Mouse (Mus musculus) midbrain, embryonic 16.5 days (tissue): ENCODE measurements around the gene Ppm1m. TPM values are rescaled to one million over a fixed set of nuclear protein-coding genes. Genes with fewer than 3 reads are reported as not detected.

Source experiments
- ATAC-seq: fragments of 200-750 bp; cut with Nextera tagmentation; 2 replicates; pipeline ENCODE4 v1.8.0; 2017; ENCODE audit warnings: moderate TSS enrichment
- H3K27ac ChIP-seq: fragments of 300-500 bp; sonication (generic); 2 replicates; pipeline ENCODE4 v1.5.1; 2014; ENCODE audit warnings: mild to moderate bottlenecking, low read length, mixed read lengths
- H3K27me3 ChIP-seq: fragments of 300-500 bp; sonication (generic); 2 replicates; pipeline ENCODE4 v1.6.1; 2014; ENCODE audit warnings: low read depth, low read length, mixed read lengths; ENCODE audit not compliant: control insufficient read depth, insufficient read depth
- H3K36me3 ChIP-seq: fragments of 300-500 bp; sonication (generic); 2 replicates; pipeline ENCODE4 v1.6.1; 2014; ENCODE audit warnings: mild to moderate bottlenecking, low read length, moderate library complexity, mixed read lengths; ENCODE audit not compliant: control insufficient read depth, insufficient read depth
- H3K4me1 ChIP-seq: fragments of 300-500 bp; sonication (generic); 2 replicates; pipeline ENCODE4 v1.6.1; 2014; ENCODE audit warnings: mild to moderate bottlenecking, low read length, mixed read lengths; ENCODE audit not compliant: control insufficient read depth, insufficient read depth
- H3K4me2 ChIP-seq: fragments of 300-500 bp; sonication (generic); 2 replicates; pipeline ENCODE4 v1.6.1; 2014; ENCODE audit warnings: mild to moderate bottlenecking, low read length, mixed read lengths
- H3K4me3 ChIP-seq: fragments of 300-500 bp; sonication (generic); 2 replicates; pipeline ENCODE4 v1.5.1; 2014; ENCODE audit warnings: low read depth, mild to moderate bottlenecking, low read length, moderate library complexity, mixed read lengths
- H3K9ac ChIP-seq: fragments of 300-500 bp; sonication (generic); 2 replicates; pipeline ENCODE4 v1.6.1; 2014; ENCODE audit warnings: low read depth, low read length, mixed read lengths
- H3K9me3 ChIP-seq: fragments of 300-500 bp; sonication (generic); replicated peaks from 2 replicates; pipeline ENCODE4 v1.6.1; 2014; ENCODE audit warnings: mild to moderate bottlenecking, low read length, mixed read lengths; ENCODE audit not compliant: control insufficient read depth, poor library complexity, severe bottlenecking
- WGBS: fragments of 180-500 bp; shearing (Covaris S2); extraction: QIAGEN DNeasy Blood & Tissue Kit; methylation state at CpG from one replicate; pipeline ENCODE4 v1.1.7; 2014; 5-methylcytosine and 5-hydroxymethylcytosine counted together
- polyA plus RNA-seq: library from polyadenylated mRNA; unstranded; fragments of >200 nt; fragmentation: Nextera tagmentation; extraction: Ambion mirVana; gene quantifications from 2 replicates; pipeline ENCODE4 v1.2.1, GENCODE M21; 2015

The Ppm1m gene
- polyA plus RNA-seq, 1 experiment from 2014 or later: 16.7 TPM

DNA sequence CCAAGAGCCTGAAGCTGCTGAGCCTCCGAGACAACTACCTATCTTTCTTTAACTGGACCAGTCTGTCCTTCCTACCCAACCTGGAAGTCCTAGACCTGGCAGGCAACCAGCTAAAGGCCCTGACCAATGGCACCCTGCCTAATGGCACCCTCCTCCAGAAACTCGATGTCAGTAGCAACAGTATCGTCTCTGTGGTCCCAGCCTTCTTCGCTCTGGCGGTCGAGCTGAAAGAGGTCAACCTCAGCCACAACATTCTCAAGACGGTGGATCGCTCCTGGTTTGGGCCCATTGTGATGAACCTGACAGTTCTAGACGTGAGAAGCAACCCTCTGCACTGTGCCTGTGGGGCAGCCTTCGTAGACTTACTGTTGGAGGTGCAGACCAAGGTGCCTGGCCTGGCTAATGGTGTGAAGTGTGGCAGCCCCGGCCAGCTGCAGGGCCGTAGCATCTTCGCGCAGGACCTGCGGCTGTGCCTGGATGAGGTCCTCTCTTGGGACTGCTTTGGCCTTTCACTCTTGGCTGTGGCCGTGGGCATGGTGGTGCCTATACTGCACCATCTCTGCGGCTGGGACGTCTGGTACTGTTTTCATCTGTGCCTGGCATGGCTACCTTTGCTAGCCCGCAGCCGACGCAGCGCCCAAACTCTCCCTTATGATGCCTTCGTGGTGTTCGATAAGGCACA is 26.1 kb upstream of the Ppm1m start:
- no peaks in the 10 kb centered on the region for H3K27me3 ChIP-seq
- peak overlapping the region; percentile 65 for H3K9ac ChIP-seq
- peak overlapping the region; percentile 70 for H3K4me2 ChIP-seq
- 62% methylated on average over 24 of the region's 24 CpGs for WGBS
- peak overlapping the region; percentile 35 for H3K4me3 ChIP-seq
- H3K27ac ChIP-seq: peak overlapping the region; percentile 57
- no peaks in the 10 kb centered on the region for H3K36me3 ChIP-seq
- 0 out of 2 replicates have a peak, but pooled peaks have one; percentile 13 for ATAC-seq
- peaks cover 6% of the 10 kb centered on the region; the same call in 1 of the 2 replicates for H3K4me1 ChIP-seq
- H3K9me3 ChIP-seq: no peaks in the 10 kb centered on the region

- no peak for ATAC-seq
- Histone ChIP-seq H3K4me2 (no peak overlapping the region), H3K9ac (no peak overlapping the region), H3K27ac (no peak overlapping the region), H3K4me3 (no peak overlapping the region), H3K27me3 (no peaks in the 10 kb centered on the region), H3K9me3 (no peaks in the 10 kb centered on the region), H3K4me1 (peaks cover 6% of the 10 kb centered on the region; the same call in 1 of the 2 replicates), H3K36me3 (no peaks in the 10 kb centered on the region)
- 83% methylated on average over 4 of the region's 4 CpGs for WGBS
These were observed 23.4 kb upstream of the Ppm1m start for GRCm38 (mm10) chr9:106222994-106223393.

GRCm38 (mm10) chr9:106222261-106222851 is 22.8 kb upstream of the Ppm1m start, which contains the start of gene Tlr9:
Tlr9 (plus strand) TSS chr9:106222598.
- Histone ChIP-seq H3K4me2 (no peak within 1 kb of the TSS), H3K27ac (no peak within 1 kb of the TSS), H3K36me3 (no peaks in the 10 kb centered on the region), H3K4me3 (no peak within 1 kb of the TSS), H3K9me3 (no peaks in the 10 kb centered on the region), H3K4me1 (peaks cover 6% of the 10 kb centered on the region; the same call in 1 of the 2 replicates), H3K27me3 (no peaks in the 10 kb centered on the region), H3K9ac (no peak within 1 kb of the TSS)
- WGBS: 73% methylated on average over 3 of the region's 4 CpGs
- no peak for ATAC-seq

DNA sequence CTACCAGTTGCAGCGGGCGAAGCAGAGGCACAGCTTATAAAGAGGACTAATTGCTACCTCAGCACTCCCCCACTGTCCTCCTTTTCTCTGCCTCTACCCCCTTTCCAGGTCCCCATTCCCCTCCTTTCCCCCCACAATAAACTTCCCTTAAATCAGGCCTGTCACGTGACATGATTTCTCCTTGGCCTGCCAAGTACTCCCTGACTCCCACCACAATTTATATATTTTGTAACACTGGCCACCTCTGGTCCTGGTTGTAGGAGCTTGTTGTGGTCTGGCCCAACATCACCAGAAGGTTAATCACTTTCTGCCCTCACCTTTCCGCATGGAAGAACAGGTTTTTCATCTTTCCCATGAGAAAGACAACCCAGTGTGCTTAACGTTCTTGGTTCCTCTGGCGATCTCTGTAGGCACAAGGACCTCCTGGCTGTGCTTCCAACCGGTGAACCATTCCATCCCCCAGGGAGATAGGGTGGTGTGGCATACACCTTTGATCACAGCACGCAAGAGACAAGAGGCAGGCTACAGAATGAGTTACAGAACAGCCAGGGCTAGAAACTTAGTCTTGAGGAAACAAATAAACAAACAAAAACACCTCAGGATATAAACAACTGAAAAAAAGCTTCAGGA is 21.5 kb upstream of the Ppm1m start:
- 74% methylated on average over 8 of the region's 8 CpGs for WGBS
- Histone ChIP-seq H3K27me3 (no peaks in the 10 kb centered on the region), H3K4me3 (no peak overlapping the region), H3K4me2 (no peak overlapping the region), H3K9me3 (no peaks in the 10 kb centered on the region), H3K36me3 (no peaks in the 10 kb centered on the region), H3K9ac (no peak overlapping the region), H3K4me1 (peaks cover 4% of the 10 kb centered on the region; the same call in 1 of the 2 replicates), H3K27ac (no peak overlapping the region)
- no peak for ATAC-seq

GRCm38 (mm10) chr9:106216971-106217370 is 17.4 kb upstream of the Ppm1m start:
- WGBS: 84% methylated on average over 7 of the region's 7 CpGs
- H3K9me3 ChIP-seq: no peaks in the 10 kb centered on the region
- peaks cover 27% of the 10 kb centered on the region for H3K36me3 ChIP-seq
- H3K4me1 ChIP-seq: no peaks in the 10 kb centered on the region
- no peak for ATAC-seq
- H3K27me3 ChIP-seq: no peaks in the 10 kb centered on the region
- H3K4me2 ChIP-seq: no peak overlapping the region
- H3K27ac ChIP-seq: no peak overlapping the region
- H3K9ac ChIP-seq: no peak overlapping the region
- no peak overlapping the region for H3K4me3 ChIP-seq

DNA sequence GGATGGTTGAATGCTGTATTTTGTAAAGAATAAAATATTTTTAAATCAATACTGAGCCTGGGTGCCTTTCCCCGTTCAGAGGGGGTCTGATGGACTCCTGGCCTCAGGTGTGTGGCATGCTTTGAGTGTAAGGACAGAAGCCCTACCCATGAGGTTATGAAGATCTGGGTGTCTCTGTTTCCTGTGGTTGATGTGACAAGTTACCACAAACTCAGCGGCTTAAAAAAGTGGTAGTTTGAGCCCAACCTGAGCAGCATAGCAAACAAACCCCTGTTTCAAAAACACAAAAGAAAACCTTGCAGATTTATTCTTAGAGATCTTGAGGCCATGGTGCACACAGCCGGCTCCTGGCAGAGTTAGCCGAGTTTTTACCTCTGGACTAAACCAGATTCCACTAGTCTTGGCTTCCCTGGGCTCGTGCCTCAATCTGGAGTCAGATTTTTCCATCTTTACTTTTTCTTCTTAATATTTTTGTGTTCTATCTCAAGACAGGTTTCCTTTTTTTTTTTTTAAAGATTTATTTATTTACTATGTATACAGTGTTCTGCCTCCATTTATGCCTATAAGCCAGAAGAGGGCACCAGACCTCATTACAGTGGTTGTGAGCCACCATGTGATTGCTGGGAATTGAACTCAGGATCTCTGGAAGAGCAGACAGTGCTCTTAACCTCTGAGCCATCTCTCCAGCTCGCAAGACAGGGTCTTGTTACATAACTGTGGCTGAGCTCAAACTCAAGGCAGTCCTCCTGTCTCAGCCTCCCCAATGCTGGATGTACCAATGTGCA is 16.0 kb upstream of the Ppm1m start:
- Histone ChIP-seq H3K4me3 (no peak overlapping the region), H3K9ac (no peak overlapping the region), H3K4me1 (peaks cover 7% of the 10 kb centered on the region), H3K36me3 (peaks cover 27% of the 10 kb centered on the region), H3K27me3 (no peaks in the 10 kb centered on the region), H3K27ac (no peak overlapping the region), H3K4me2 (no peak overlapping the region), H3K9me3 (no peaks in the 10 kb centered on the region)
- no peak for ATAC-seq
- whole genome bisulfite sequencing: 87% methylated on average over 6 of the region's 6 CpGs

DNA sequence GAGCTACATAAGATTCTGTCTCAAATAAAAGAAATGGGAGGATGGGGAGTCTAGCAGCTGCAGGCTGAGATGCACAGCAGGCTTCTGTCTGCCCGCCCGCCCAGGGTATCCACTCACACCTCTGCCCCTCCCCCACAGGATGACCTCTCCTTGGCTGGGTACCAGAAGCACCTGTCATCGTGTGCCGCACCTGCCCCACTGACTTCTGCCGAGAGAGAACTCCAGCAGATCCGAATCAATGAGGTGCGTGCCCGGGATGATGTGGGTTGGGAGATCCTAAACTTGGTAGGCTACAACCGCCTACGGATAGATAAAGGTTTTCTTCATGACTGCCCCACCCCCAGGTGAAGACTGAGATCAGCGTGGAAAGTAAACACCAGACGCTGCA is 13.0 kb upstream of the Ppm1m start:
- no peaks in the 10 kb centered on the region for H3K9me3 ChIP-seq
- WGBS: 89% methylated on average over 12 of the region's 12 CpGs
- no peak for ATAC-seq

GRCm38 (mm10) chr9:106211680-106212593 is 12.4 kb upstream of the Ppm1m start:
- Histone ChIP-seq H3K4me1 (peaks cover 9% of the 10 kb centered on the region), H3K36me3 (peaks cover 30% of the 10 kb centered on the region), H3K4me2 (peak overlapping the region; percentile 59), H3K9me3 (no peaks in the 10 kb centered on the region), H3K4me3 (peak overlapping the region; percentile 11; the same call in 1 of the 2 replicates), H3K27ac (peak overlapping the region; percentile 67), H3K27me3 (no peaks in the 10 kb centered on the region), H3K9ac (peak overlapping the region; percentile 58)
- 15% methylated on average over 37 of the region's 37 CpGs for WGBS
- ATAC-seq: peak; percentile 79

More for the DNA sequence above, 13.0 kb upstream of the Ppm1m start:
- Histone ChIP-seq H3K4me2 (no peak overlapping the region), H3K27ac (no peak overlapping the region), H3K4me1 (peaks cover 7% of the 10 kb centered on the region), H3K9ac (no peak overlapping the region), H3K4me3 (no peak overlapping the region), H3K27me3 (no peaks in the 10 kb centered on the region), H3K36me3 (peaks cover 30% of the 10 kb centered on the region)
